Mouse (Mus musculus): ENCODE data around the gene Wwp2. TPM values are rescaled to one million over a fixed set of nuclear protein-coding genes. Genes with fewer than 3 reads are reported as not detected.

Wwp2 gene
- polyA plus RNA-seq, 1 experiment from 2014 or later = 81.2 TPM

GRCm38 (mm10) chr8:107519860-107520259 is 83.7 kb downstream of the Wwp2 start:
- Histone ChIP-seq H3K4me1 (no peaks in the 10 kb centered on the region), H3K4me3 (no peak overlapping the region), H3K27me3 (no peaks in the 10 kb centered on the region), H3K4me2 (replicated peaks) (no peak overlapping the region), H3K27ac (replicated peaks) (no peak overlapping the region), H3K9ac (replicated peaks) (no peak overlapping the region), H3K36me3 (peaks cover 11% of the 10 kb centered on the region; the same call in 1 of the 2 replicates), H3K9me3 (no peaks in the 10 kb centered on the region)
- no peak for ATAC-seq (ENCODE audit: low FRiP score, low read depth)
- WGBS = 63% methylated on average over 4 of the region's 4 CpGs

GRCm38 (mm10) chr8:107521788-107522554 is 85.8 kb downstream of the Wwp2 start:
- H3K4me1 ChIP-seq = no peaks in the 10 kb centered on the region
- peaks cover 11% of the 10 kb centered on the region; the same call in 1 of the 2 replicates for H3K36me3 ChIP-seq
- H3K9ac ChIP-seq (replicated peaks) = no peak overlapping the region
- H3K27ac ChIP-seq (replicated peaks) = no peak overlapping the region
- no peaks in the 10 kb centered on the region for H3K9me3 ChIP-seq
- no peak overlapping the region for H3K4me3 ChIP-seq
- WGBS = 89% methylated on average over 8 of the region's 8 CpGs
- no peak for ATAC-seq (ENCODE audit: low FRiP score, low read depth)
- H3K4me2 ChIP-seq (replicated peaks) = no peak overlapping the region
- H3K27me3 ChIP-seq = no peaks in the 10 kb centered on the region

- Histone ChIP-seq H3K9me3 (no peaks in the 10 kb centered on the region), H3K4me1 (no peaks in the 10 kb centered on the region), H3K4me3 (no peak overlapping the region), H3K27ac (replicated peaks) (no peak overlapping the region), H3K36me3 (peaks cover 11% of the 10 kb centered on the region; the same call in 1 of the 2 replicates), H3K4me2 (replicated peaks) (no peak overlapping the region), H3K9ac (replicated peaks) (no peak overlapping the region), H3K27me3 (no peaks in the 10 kb centered on the region)
- 91% methylated on average over 4 of the region's 4 CpGs for WGBS
- no peak for ATAC-seq (ENCODE audit: low FRiP score, low read depth)
Measured at GRCm38 (mm10) chr8:107522555-107522833, 86.3 kb downstream of the Wwp2 start.

GRCm38 (mm10) chr8:107524535-107524934 is 88.4 kb downstream of the Wwp2 start:
- Histone ChIP-seq H3K9ac (replicated peaks) (no peak overlapping the region), H3K27ac (replicated peaks) (no peak overlapping the region), H3K27me3 (no peaks in the 10 kb centered on the region), H3K4me1 (no peaks in the 10 kb centered on the region), H3K4me2 (replicated peaks) (no peak overlapping the region), H3K4me3 (no peak overlapping the region), H3K9me3 (no peaks in the 10 kb centered on the region), H3K36me3 (no peaks in the 10 kb centered on the region)
- no peak for ATAC-seq (ENCODE audit: low FRiP score, low read depth)
- 90% methylated on average over 4 of the region's 4 CpGs for WGBS

- H3K9ac ChIP-seq (replicated peaks) = no peak overlapping the region
- no peak overlapping the region for H3K4me3 ChIP-seq
- WGBS = 56% methylated on average over 6 of the region's 6 CpGs
- H3K9me3 ChIP-seq = no peaks in the 10 kb centered on the region
- no peak overlapping the region for H3K4me2 ChIP-seq (replicated peaks)
- no peaks in the 10 kb centered on the region for H3K4me1 ChIP-seq
- no peaks in the 10 kb centered on the region for H3K27me3 ChIP-seq
- no peak for ATAC-seq (ENCODE audit: low FRiP score, low read depth)
- peaks cover 1% of the 10 kb centered on the region; the same call in 1 of the 2 replicates for H3K36me3 ChIP-seq
- no peak overlapping the region for H3K27ac ChIP-seq (replicated peaks)
Measured at GRCm38 (mm10) chr8:107528786-107529185, 92.6 kb downstream of the Wwp2 start.

GRCm38 (mm10) chr8:107537472-107537871 is 101.3 kb downstream of the Wwp2 start:
- Histone ChIP-seq H3K36me3 (peaks cover 37% of the 10 kb centered on the region), H3K27me3 (no peaks in the 10 kb centered on the region), H3K4me3 (no peak overlapping the region), H3K9ac (replicated peaks) (no peak overlapping the region), H3K9me3 (no peaks in the 10 kb centered on the region), H3K4me1 (no peaks in the 10 kb centered on the region), H3K4me2 (replicated peaks) (no peak overlapping the region), H3K27ac (replicated peaks) (no peak overlapping the region)
- WGBS = 80% methylated on average over 4 of the region's 4 CpGs
- no peak for ATAC-seq (ENCODE audit: low FRiP score, low read depth)

GRCm38 (mm10) chr8:107540623-107541022 is 104.5 kb downstream of the Wwp2 start:
- no peak overlapping the region for H3K9ac ChIP-seq (replicated peaks)
- H3K4me3 ChIP-seq = no peak overlapping the region
- no peaks in the 10 kb centered on the region for H3K27me3 ChIP-seq
- H3K27ac ChIP-seq (replicated peaks) = no peak overlapping the region; the same call in 1 of the 2 replicates
- H3K4me1 ChIP-seq = 0 out of 2 replicates have a peak, but pooled peaks cover 5% of the 10 kb centered on the region
- no peak for ATAC-seq (ENCODE audit: low FRiP score, low read depth)
- no peak overlapping the region for H3K4me2 ChIP-seq (replicated peaks)
- peaks cover 34% of the 10 kb centered on the region for H3K36me3 ChIP-seq
- H3K9me3 ChIP-seq = no peaks in the 10 kb centered on the region
- 90% methylated on average over 12 of the region's 12 CpGs for WGBS

GRCm38 (mm10) chr8:107541369-107541768 is 105.2 kb downstream of the Wwp2 start:
- H3K4me2 ChIP-seq (replicated peaks) = no peak overlapping the region
- 89% methylated on average over 4 of the region's 4 CpGs for WGBS
- H3K36me3 ChIP-seq = peaks cover 27% of the 10 kb centered on the region
- no peak overlapping the region for H3K27ac ChIP-seq (replicated peaks)
- no peaks in the 10 kb centered on the region for H3K27me3 ChIP-seq
- no peak overlapping the region for H3K4me3 ChIP-seq
- 0 out of 2 replicates have a peak, but pooled peaks cover 5% of the 10 kb centered on the region for H3K4me1 ChIP-seq
- H3K9ac ChIP-seq (replicated peaks) = no peak overlapping the region
- ATAC-seq (ENCODE audit: low FRiP score, low read depth) = no peak
- no peaks in the 10 kb centered on the region for H3K9me3 ChIP-seq

- no peaks in the 10 kb centered on the region for H3K27me3 ChIP-seq
- H3K9me3 ChIP-seq = no peaks in the 10 kb centered on the region
- WGBS = 93% methylated on average over 3 of the region's 3 CpGs
- peaks cover 34% of the 10 kb centered on the region for H3K36me3 ChIP-seq
- no peak overlapping the region for H3K4me2 ChIP-seq (replicated peaks)
- H3K4me1 ChIP-seq = 0 out of 2 replicates have a peak, but pooled peaks cover 5% of the 10 kb centered on the region
- H3K4me3 ChIP-seq = no peak overlapping the region
- no peak overlapping the region for H3K27ac ChIP-seq (replicated peaks)
- ATAC-seq (ENCODE audit: low FRiP score, low read depth) = no peak
- H3K9ac ChIP-seq (replicated peaks) = no peak overlapping the region
Measured at GRCm38 (mm10) chr8:107542151-107542550, 106.0 kb downstream of the Wwp2 start.

- Histone ChIP-seq H3K9ac (replicated peaks) (no peak overlapping the region), H3K27ac (replicated peaks) (0 out of 2 replicates have a peak overlapping the region, but pooled peaks have one; percentile 30), H3K4me2 (replicated peaks) (no peak overlapping the region), H3K4me1 (0 out of 2 replicates have a peak, but pooled peaks cover 5% of the 10 kb centered on the region), H3K4me3 (no peak overlapping the region), H3K36me3 (peaks cover 44% of the 10 kb centered on the region), H3K9me3 (no peaks in the 10 kb centered on the region), H3K27me3 (no peaks in the 10 kb centered on the region)
- ATAC-seq (ENCODE audit: low FRiP score, low read depth) = no peak
- WGBS = 94% methylated on average over 11 of the region's 11 CpGs
Measured at GRCm38 (mm10) chr8:107543714-107544113, 107.5 kb downstream of the Wwp2 start.

GRCm38 (mm10) chr8:107544211-107544610 is 108.0 kb downstream of the Wwp2 start:
- H3K27me3 ChIP-seq = no peaks in the 10 kb centered on the region
- no peak overlapping the region for H3K4me2 ChIP-seq (replicated peaks)
- peaks cover 49% of the 10 kb centered on the region for H3K36me3 ChIP-seq
- no peak for ATAC-seq (ENCODE audit: low FRiP score, low read depth)
- peak overlapping the region; percentile 46; the same call in 1 of the 2 replicates for H3K27ac ChIP-seq (replicated peaks)
- H3K4me3 ChIP-seq = no peak overlapping the region
- no peaks in the 10 kb centered on the region for H3K9me3 ChIP-seq
- WGBS = 86% methylated on average over 8 of the region's 8 CpGs
- no peak overlapping the region for H3K9ac ChIP-seq (replicated peaks)
- H3K4me1 ChIP-seq = 0 out of 2 replicates have a peak, but pooled peaks cover 5% of the 10 kb centered on the region

- no peak overlapping the region for H3K9ac ChIP-seq (replicated peaks)
- 81% methylated on average over 10 of the region's 10 CpGs for WGBS
- no peak overlapping the region for H3K4me2 ChIP-seq (replicated peaks)
- 0 out of 2 replicates have a peak, but pooled peaks cover 5% of the 10 kb centered on the region for H3K4me1 ChIP-seq
- peaks cover 54% of the 10 kb centered on the region for H3K36me3 ChIP-seq
- peak overlapping the region; percentile 46; the same call in 1 of the 2 replicates for H3K27ac ChIP-seq (replicated peaks)
- no peak for ATAC-seq (ENCODE audit: low FRiP score, low read depth)
- H3K27me3 ChIP-seq = no peaks in the 10 kb centered on the region
- H3K9me3 ChIP-seq = no peaks in the 10 kb centered on the region
- no peak overlapping the region for H3K4me3 ChIP-seq
Measured at GRCm38 (mm10) chr8:107544651-107545174, 108.5 kb downstream of the Wwp2 start.

All from midbrain, embryonic 12.5 days (tissue).